Mouse (Mus musculus) midbrain, embryonic 14.5 days (tissue): ENCODE results near the gene Vstm2a. TPM values are rescaled to one million over a fixed set of nuclear protein-coding genes. Genes with fewer than 3 reads are reported as not detected.
A peak's percentile ranks its signal among the peaks of the same experiment; 100 is the strongest.

Source experiments
- ATAC-seq: fragments of 200-750 bp; cut with Nextera tagmentation; 2 replicates; pipeline ENCODE4 v1.8.0; 2017; ENCODE audit warnings: moderate number of reproducible peaks, moderate library complexity; ENCODE audit not compliant: low FRiP score, low TSS enrichment
- DNase-seq: peaks from one replicate; pipeline ENCODE4 v3.0.0-alpha.2; 2015
- H3K27ac ChIP-seq: fragments of 300-500 bp; sonication (generic); replicated peaks from 2 replicates; pipeline ENCODE4 v1.5.1; 2014; ENCODE audit warnings: mild to moderate bottlenecking, low read depth, low read length, moderate library complexity
- H3K27me3 ChIP-seq: fragments of 300-500 bp; sonication (generic); 2 replicates; pipeline ENCODE4 v1.6.1; 2014; ENCODE audit warnings: low read length, control low read depth, mixed read lengths; ENCODE audit not compliant: control insufficient read depth, insufficient read depth
- H3K36me3 ChIP-seq: fragments of 300-500 bp; sonication (generic); 2 replicates; pipeline ENCODE4 v1.6.1; 2014; ENCODE audit warnings: low read length, control low read depth; ENCODE audit not compliant: control insufficient read depth, insufficient read depth
- H3K4me1 ChIP-seq: fragments of 300-500 bp; sonication (generic); 2 replicates; pipeline ENCODE4 v1.6.1; 2014; ENCODE audit warnings: mild to moderate bottlenecking, antibody characterized with exemption, low read length, control low read depth; ENCODE audit not compliant: control insufficient read depth, insufficient read depth
- H3K4me2 ChIP-seq: fragments of 300-500 bp; sonication (generic); 2 replicates; pipeline ENCODE4 v1.6.1; 2014; ENCODE audit warnings: mild to moderate bottlenecking, low read length, moderate library complexity
- H3K4me3 ChIP-seq: fragments of 300-500 bp; sonication (generic); replicated peaks from 2 replicates; pipeline ENCODE4 v1.5.1; 2014; ENCODE audit warnings: low read depth, low read length
- H3K9ac ChIP-seq: fragments of 300-500 bp; sonication (generic); replicated peaks from 2 replicates; pipeline ENCODE4 v1.6.1; 2014; ENCODE audit warnings: mild to moderate bottlenecking, low read length, moderate library complexity
- H3K9me3 ChIP-seq: fragments of 300-500 bp; sonication (generic); 2 replicates; pipeline ENCODE4 v1.6.1; 2016; ENCODE audit warnings: low read length, control low read depth, mixed read lengths; ENCODE audit not compliant: control insufficient read depth
- WGBS: fragments of 180-500 bp; shearing (Covaris S2); extraction: QIAGEN DNeasy Blood & Tissue Kit; methylation state at CpG from one replicate; pipeline ENCODE4 v1.1.7; 2014; 5-methylcytosine and 5-hydroxymethylcytosine counted together
- polyA plus RNA-seq: library from polyadenylated mRNA; unstranded; fragments of >200 nt; fragmentation: Nextera tagmentation; extraction: Ambion mirVana; gene quantifications from 2 replicates; pipeline ENCODE4 v1.2.1, GENCODE M21; 2014

Gene Vstm2a
- polyA plus RNA-seq, 1 experiment from 2014 or later: 64.2 TPM

DNA sequence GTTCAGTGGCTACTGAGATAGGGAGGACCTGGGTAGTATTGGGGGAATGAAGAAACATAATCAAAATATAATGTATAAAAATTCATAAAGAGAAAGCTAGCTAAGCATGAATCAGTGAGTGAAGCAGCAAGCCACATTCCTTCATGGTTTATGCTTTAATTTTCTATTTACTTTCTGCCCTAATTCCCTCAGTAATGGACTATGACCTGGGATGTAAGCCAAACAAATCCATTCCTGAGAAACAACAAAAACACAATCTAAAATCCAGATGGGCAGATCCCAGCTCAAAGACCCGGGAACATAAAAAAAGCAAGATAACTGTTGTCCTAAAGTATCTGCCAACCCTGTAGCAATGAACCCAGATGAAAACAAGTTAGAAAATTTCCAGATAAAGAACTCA is 39.0 kb downstream of the Vstm2a start:
- Histone ChIP-seq H3K4me3 (no peak overlapping the region), H3K9ac (no peak overlapping the region), H3K36me3 (no peaks in the 10 kb centered on the region), H3K27me3 (no peaks in the 10 kb centered on the region), H3K9me3 (no peaks in the 10 kb centered on the region), H3K4me2 (no peak overlapping the region), H3K4me1 (0 out of 2 replicates have a peak, but pooled peaks cover 3% of the 10 kb centered on the region), H3K27ac (no peak overlapping the region)
- 69% methylated on average over 1 of the region's 1 CpGs for WGBS
- no peak for DNase-seq
- ATAC-seq: no peak

DNA sequence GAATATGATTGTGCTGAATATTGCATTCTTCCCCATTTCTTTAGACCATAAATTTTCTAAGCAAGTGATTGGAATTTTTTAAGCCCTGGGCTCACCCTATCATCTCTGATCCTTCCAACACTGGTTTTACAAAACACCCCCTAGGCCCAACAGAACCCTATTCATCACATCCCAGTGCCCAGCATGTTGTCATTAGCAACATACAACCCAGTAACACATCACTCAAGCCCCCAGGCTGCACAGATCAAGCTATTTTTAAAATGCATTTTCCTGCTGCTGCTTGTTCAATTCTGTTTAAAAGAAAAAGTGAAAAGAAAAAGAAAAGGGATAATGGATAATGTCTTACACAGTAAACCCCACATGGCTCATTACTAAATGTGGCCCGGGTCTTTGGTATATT is 42.0 kb downstream of the Vstm2a start:
- peak; percentile 56; the same call in 1 of the 2 replicates for ATAC-seq
- Histone ChIP-seq H3K9me3 (no peaks in the 10 kb centered on the region), H3K4me2 (no peak overlapping the region), H3K4me1 (0 out of 2 replicates have a peak, but pooled peaks cover 3% of the 10 kb centered on the region), H3K4me3 (no peak overlapping the region), H3K27me3 (no peaks in the 10 kb centered on the region), H3K36me3 (no peaks in the 10 kb centered on the region), H3K27ac (peak overlapping the region; percentile 6; the same call in 1 of the 2 replicates), H3K9ac (no peak overlapping the region)
- DNase-seq: peak; percentile 51
- WGBS: 69% methylated on average over 1 of the region's 1 CpGs

DNA sequence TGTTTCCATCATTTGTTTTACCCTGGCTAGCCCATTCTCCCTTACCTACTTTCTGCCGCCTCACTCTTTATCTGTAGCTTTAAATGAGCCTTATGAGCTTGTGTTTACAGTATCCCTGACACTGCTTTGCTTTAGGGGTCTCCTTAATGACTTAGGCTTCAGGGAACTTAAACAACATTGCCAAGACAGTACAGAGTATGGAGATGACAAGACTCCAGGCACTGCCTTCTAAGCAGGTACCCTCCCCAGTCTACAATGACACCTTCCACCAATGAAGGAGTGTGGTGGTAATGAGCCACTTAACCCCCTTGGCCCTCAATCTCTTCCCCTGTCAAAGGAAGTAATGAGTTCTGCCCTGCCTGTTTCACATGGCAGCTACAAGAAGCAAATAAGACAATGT is 42.4 kb downstream of the Vstm2a start:
- ATAC-seq (peak; percentile 78; the same call in 1 of the 2 replicates), DNase-seq (peak; percentile 29)
- no peaks in the 10 kb centered on the region for H3K36me3 ChIP-seq
- H3K27ac ChIP-seq: peak overlapping the region; percentile 6; the same call in 1 of the 2 replicates
- no peak overlapping the region for H3K9ac ChIP-seq
- H3K4me3 ChIP-seq: no peak overlapping the region
- H3K27me3 ChIP-seq: no peaks in the 10 kb centered on the region
- no peak overlapping the region for H3K4me2 ChIP-seq
- 0 out of 2 replicates have a peak, but pooled peaks cover 3% of the 10 kb centered on the region for H3K4me1 ChIP-seq
- no peaks in the 10 kb centered on the region for H3K9me3 ChIP-seq
- 61% methylated on average over 1 of the region's 1 CpGs for WGBS

DNA sequence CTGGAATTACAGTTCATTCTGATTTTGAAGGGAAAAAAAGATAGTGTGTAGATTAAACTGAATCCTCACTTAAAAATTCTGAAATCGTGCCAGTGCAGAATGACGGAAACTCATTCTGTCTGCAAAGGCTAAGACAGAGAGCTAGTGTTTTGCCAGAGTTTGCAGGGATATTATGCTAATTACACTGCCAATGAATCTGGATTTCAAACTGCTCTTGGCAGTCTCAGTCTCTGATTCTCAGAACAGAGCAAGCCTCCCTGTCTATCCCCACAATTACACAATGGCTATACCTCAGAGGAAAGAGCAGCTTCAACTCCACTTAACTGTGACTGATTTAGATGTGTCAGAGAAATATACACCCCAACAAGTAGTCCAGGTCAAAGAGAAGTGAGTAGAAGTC is 43.2 kb downstream of the Vstm2a start:
- Histone ChIP-seq H3K27me3 (no peaks in the 10 kb centered on the region), H3K4me2 (no peak overlapping the region), H3K27ac (no peak overlapping the region), H3K9me3 (no peaks in the 10 kb centered on the region), H3K4me3 (no peak overlapping the region), H3K4me1 (0 out of 2 replicates have a peak, but pooled peaks cover 3% of the 10 kb centered on the region), H3K36me3 (no peaks in the 10 kb centered on the region), H3K9ac (no peak overlapping the region)
- WGBS: 49% methylated on average over 2 of the region's 2 CpGs
- DNase-seq (peak; percentile 42), ATAC-seq (0 out of 2 replicates have a peak, but pooled peaks have one; percentile 14)

DNA sequence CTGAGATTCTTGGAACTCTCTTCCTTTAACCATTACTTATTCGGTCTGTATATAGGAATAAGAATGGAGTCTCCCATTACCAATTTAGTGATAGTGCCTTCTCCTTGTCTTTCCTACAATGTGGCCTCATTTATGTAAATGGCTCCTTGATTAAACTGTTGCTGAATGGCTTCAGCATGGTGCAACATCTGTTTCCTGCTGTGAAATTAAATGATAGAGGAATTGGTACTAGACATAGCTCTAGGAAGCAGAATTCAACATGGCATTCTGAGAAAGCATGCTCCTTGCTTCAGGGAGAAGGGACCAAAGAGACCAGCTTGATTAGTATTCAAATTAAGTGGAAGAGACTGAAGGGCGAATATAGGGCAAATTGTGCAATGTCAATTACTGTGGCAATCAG is 57.6 kb downstream of the Vstm2a start:
- Histone ChIP-seq H3K27ac (no peak overlapping the region), H3K4me1 (no peaks in the 10 kb centered on the region), H3K9me3 (no peaks in the 10 kb centered on the region), H3K4me2 (no peak overlapping the region), H3K4me3 (no peak overlapping the region), H3K36me3 (no peaks in the 10 kb centered on the region), H3K27me3 (no peaks in the 10 kb centered on the region), H3K9ac (no peak overlapping the region)
- no peak for ATAC-seq
- WGBS: 86% methylated on average over 2 of the region's 2 CpGs
- DNase-seq: peak; percentile 6

DNA sequence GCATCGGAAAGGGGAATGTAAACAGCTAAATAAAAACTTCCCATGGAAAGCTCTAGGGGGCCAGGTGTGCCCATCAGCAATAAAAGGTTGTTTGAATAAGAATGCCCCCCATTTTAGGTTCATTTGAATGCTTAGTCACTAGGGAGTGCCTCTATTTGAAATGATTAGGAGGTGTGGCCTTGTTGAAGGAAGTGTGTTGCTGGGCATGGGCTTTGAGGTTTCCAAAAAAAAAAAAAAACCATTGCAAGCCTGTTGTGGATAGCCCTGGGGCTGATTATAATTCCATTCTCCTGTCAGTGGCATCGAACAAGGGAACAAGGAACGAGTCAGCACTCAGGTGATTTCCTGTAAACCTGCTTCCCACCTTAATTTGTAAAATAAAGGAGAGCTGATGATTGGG is 87.7 kb downstream of the Vstm2a start:
- no peaks in the 10 kb centered on the region for H3K36me3 ChIP-seq
- H3K4me2 ChIP-seq: no peak overlapping the region
- no peaks in the 10 kb centered on the region for H3K4me1 ChIP-seq
- WGBS: 68% methylated on average over 3 of the region's 3 CpGs
- H3K9ac ChIP-seq: no peak overlapping the region
- H3K27ac ChIP-seq: no peak overlapping the region
- DNase-seq (no peak), ATAC-seq (no peak)
- H3K9me3 ChIP-seq: no peaks in the 10 kb centered on the region
- H3K27me3 ChIP-seq: no peaks in the 10 kb centered on the region
- no peak overlapping the region for H3K4me3 ChIP-seq

DNA sequence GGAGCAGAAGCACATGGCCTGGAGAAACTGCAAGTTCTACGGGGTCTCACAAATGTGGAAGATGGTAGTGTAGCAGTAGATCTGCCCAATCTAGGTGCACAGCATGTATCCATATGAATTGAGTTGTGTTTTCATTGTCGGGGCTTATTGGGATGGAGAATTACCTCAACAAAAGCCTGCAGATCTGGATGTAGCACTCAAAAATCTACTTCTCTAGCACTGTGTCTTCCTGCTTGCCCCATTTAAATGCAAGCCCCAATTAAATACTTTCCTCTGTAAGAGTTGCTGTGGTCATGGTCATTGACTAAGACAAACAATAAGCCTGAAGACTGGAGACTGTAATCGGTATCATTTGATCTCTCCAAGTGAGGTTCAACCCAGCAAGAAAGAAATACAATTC is 88.2 kb downstream of the Vstm2a start:
- Histone ChIP-seq H3K27me3 (no peaks in the 10 kb centered on the region), H3K27ac (no peak overlapping the region), H3K4me3 (no peak overlapping the region), H3K9ac (no peak overlapping the region), H3K4me2 (no peak overlapping the region), H3K4me1 (no peaks in the 10 kb centered on the region), H3K36me3 (no peaks in the 10 kb centered on the region), H3K9me3 (no peaks in the 10 kb centered on the region)
- no peak for DNase-seq
- WGBS: 73% methylated on average over 3 of the region's 3 CpGs
- no peak for ATAC-seq

DNA sequence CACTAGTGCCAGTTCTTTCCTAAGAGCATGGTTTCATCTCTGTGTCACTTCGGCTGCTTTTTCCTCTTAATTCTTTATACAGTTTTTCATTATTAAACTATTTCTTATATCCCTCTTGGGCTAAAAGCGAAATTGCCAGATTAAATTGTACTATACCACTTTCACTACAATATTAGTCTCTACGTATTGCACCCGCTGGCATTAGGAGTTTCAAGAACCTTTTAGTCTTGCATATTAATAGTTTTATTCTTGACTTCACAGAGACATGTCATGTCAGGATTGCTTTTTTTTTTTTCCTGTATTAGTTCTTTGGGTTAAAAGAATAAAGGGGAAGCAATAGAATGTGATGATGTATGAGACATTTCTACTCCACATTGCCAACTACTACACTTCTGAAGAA is 94.4 kb downstream of the Vstm2a start:
- no peak for ATAC-seq
- Histone ChIP-seq H3K27ac (no peak overlapping the region), H3K9me3 (no peaks in the 10 kb centered on the region), H3K27me3 (no peaks in the 10 kb centered on the region), H3K4me1 (no peaks in the 10 kb centered on the region), H3K9ac (no peak overlapping the region), H3K4me3 (no peak overlapping the region), H3K36me3 (no peaks in the 10 kb centered on the region), H3K4me2 (no peak overlapping the region)
- WGBS: 91% methylated on average over 4 of the region's 4 CpGs
- DNase-seq: no peak

DNA sequence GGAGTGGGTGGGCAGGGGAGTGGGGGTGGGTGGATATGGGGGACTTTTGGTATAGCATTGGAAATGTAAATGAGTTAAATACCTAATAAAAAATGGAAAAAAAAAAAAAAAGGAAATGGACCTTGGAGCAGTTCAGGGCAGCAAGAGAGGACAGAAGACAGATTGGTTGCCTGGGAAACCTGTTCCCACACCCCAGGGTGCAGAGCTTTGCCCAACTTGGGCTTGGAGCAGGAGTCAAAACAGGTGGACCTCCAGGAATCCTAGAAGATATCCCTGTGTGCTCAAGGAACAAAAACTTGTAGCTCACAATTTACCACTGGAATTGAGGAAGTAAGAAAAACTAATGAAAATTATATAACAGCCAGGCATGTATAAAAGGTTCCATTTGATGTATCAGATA is 96.8 kb downstream of the Vstm2a start:
- ATAC-seq (no peak), DNase-seq (no peak)
- Histone ChIP-seq H3K4me1 (no peaks in the 10 kb centered on the region), H3K9me3 (no peaks in the 10 kb centered on the region), H3K27ac (no peak overlapping the region), H3K36me3 (no peaks in the 10 kb centered on the region), H3K9ac (no peak overlapping the region), H3K4me3 (no peak overlapping the region), H3K4me2 (no peak overlapping the region), H3K27me3 (no peaks in the 10 kb centered on the region)
